Mouse (Mus musculus): ENCODE measurements around the gene Cdh4. TPM values are rescaled to one million over a fixed set of nuclear protein-coding genes. Genes with fewer than 3 reads are reported as not detected.

The Cdh4 gene
- polyA plus RNA-seq, 1 experiment from 2014 or later: 3.0 TPM

DNA sequence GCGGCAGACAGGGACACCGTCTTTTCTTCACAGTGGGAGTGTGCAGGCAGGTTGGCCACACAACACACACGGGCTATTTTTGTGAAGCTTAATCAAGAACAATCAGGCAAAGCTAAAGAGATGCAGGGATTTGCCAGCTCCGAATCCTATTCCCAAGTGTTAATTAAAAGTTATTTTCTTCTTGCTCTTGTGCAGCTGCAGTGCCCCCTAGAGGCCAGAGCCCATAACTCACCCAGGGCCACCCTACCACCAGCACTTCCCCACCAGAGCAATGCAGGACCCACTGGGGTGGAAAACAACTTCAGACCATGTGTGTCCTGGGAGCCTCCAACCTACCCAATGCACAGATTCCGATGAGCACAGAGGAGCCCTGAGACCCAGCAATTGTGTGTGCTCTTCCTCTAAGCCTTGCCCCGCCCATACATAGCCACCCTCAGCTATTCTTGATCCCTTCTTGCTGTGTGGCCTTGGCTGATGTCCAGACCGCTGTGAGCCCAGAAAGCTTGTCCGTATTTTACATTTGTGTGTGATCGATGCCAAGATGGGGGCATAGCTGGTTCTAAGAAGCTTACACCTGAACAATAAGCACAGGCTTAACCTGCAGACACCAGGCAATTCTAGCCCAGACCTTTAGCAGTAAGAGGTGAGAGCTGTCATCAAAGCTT lies 435.5 kb downstream of the Cdh4 start:
- Histone ChIP-seq H3K9me3 (ENCODE audit: control insufficient read depth) (no peaks in the 10 kb centered on the region), H3K4me2 (replicated peaks; ENCODE audit: low read depth) (no peak overlapping the region), H3K27me3 (replicated peaks; ENCODE audit: control insufficient read depth, insufficient read depth, low read length) (no peaks in the 10 kb centered on the region), H3K36me3 (ENCODE audit: control insufficient read depth, insufficient read depth) (no peaks in the 10 kb centered on the region), H3K27ac (ENCODE audit: low read depth, low read length) (no peak overlapping the region), H3K4me3 (ENCODE audit: low read depth, low read length) (no peak overlapping the region), H3K4me1 (replicated peaks; ENCODE audit: control insufficient read depth, insufficient read depth, low read length) (no peaks in the 10 kb centered on the region), H3K9ac (ENCODE audit: low read depth, low read length) (no peak overlapping the region)
- no peak for ATAC-seq
- TF ChIP-seq CTCF (IDR thresholded peaks at IDR 0.05; ENCODE audit: low read depth): peak; percentile 69
- 66% methylated on average over 9 of the region's 9 CpGs for WGBS

DNA sequence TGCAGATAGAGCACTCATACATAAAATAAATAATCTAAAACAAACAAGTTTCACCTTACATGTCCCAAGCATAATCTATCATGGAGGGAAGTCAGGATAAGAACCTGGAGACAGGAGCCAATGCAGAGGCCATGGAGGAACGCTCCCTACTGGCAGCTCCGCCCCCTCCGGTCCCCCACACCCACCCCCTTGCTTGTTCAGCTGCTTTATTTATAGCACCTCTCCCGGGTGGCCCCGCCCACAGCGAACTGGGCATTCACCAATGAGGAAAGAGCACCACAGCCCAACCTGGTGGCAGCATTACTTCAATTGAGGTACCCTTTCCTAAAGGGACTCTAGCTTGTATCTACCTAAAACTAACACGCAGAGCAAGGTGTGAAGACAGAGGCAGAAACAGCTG lies 442.3 kb downstream of the Cdh4 start:
- no peak for ATAC-seq
- H3K27me3 ChIP-seq (replicated peaks; ENCODE audit: control insufficient read depth, insufficient read depth, low read length): no peaks in the 10 kb centered on the region
- H3K27ac ChIP-seq (ENCODE audit: low read depth, low read length): no peak overlapping the region
- no peak overlapping the region for H3K4me2 ChIP-seq (replicated peaks; ENCODE audit: low read depth)
- H3K4me1 ChIP-seq (replicated peaks; ENCODE audit: control insufficient read depth, insufficient read depth, low read length): no peaks in the 10 kb centered on the region
- no peaks in the 10 kb centered on the region for H3K36me3 ChIP-seq (ENCODE audit: control insufficient read depth, insufficient read depth)
- no peaks in the 10 kb centered on the region for H3K9me3 ChIP-seq (ENCODE audit: control insufficient read depth)
- H3K4me3 ChIP-seq (ENCODE audit: low read depth, low read length): no peak overlapping the region
- H3K9ac ChIP-seq (ENCODE audit: low read depth, low read length): no peak overlapping the region
- TF ChIP-seq CTCF (IDR thresholded peaks at IDR 0.05; ENCODE audit: low read depth): no peak
- WGBS: 22% methylated on average over 7 of the region's 7 CpGs

DNA sequence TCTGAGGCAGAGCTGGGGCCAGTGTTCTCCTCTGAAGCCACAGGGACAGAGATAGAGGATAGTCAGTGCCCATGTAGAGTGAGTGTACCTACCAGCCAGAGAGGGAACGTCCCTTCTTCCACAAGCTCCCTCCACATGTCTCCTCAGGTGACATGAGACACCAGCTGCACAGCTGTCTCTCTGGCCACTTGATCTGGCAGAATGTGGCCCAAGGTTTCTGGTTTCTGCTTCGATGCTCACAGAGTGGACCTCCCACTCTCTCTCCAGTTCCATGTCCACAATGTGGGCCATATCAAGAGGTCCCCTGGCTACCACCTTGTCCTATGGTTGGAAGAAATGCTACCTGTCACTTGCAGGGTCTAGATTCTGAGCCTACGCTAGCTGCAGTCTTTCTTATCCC lies 448.8 kb downstream of the Cdh4 start:
- no peak overlapping the region for H3K4me3 ChIP-seq (ENCODE audit: low read depth, low read length)
- no peaks in the 10 kb centered on the region for H3K27me3 ChIP-seq (replicated peaks; ENCODE audit: control insufficient read depth, insufficient read depth, low read length)
- H3K9ac ChIP-seq (ENCODE audit: low read depth, low read length): no peak overlapping the region
- no peak overlapping the region for H3K27ac ChIP-seq (ENCODE audit: low read depth, low read length)
- H3K9me3 ChIP-seq (ENCODE audit: control insufficient read depth): no peaks in the 10 kb centered on the region
- no peak overlapping the region for H3K4me2 ChIP-seq (replicated peaks; ENCODE audit: low read depth)
- no peaks in the 10 kb centered on the region for H3K4me1 ChIP-seq (replicated peaks; ENCODE audit: control insufficient read depth, insufficient read depth, low read length)
- ATAC-seq: no peak
- WGBS: 80% methylated on average over 3 of the region's 3 CpGs
- TF ChIP-seq CTCF (IDR thresholded peaks at IDR 0.05; ENCODE audit: low read depth): no peak
- 0 out of 2 replicates have a peak, but pooled peaks cover 6% of the 10 kb centered on the region for H3K36me3 ChIP-seq (ENCODE audit: control insufficient read depth, insufficient read depth)

DNA sequence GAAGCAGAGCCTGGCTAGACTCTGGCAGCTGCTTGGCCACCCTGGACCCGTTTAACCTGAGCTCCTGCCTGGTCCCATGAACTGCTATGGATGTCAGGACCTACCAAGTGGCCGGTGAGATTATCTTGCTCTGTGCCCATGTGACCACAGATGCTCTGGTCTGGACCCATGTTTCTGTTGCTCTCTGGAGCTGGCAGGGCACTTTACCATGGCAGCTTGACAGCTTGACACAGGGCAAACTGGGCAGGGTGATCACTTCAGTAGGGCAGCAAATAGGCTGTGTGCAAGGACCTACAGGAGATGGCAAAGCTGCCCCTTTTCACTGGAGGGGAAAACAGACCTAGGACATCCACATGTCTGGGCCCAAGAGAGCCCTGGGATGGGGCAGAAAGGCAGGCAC lies 454.7 kb downstream of the Cdh4 start:
- no peak overlapping the region for H3K4me3 ChIP-seq (ENCODE audit: low read depth, low read length)
- H3K9me3 ChIP-seq (ENCODE audit: control insufficient read depth): no peaks in the 10 kb centered on the region
- ATAC-seq: no peak
- H3K4me2 ChIP-seq (replicated peaks; ENCODE audit: low read depth): no peak overlapping the region
- H3K36me3 ChIP-seq (ENCODE audit: control insufficient read depth, insufficient read depth): 0 out of 2 replicates have a peak, but pooled peaks cover 6% of the 10 kb centered on the region
- TF ChIP-seq CTCF (IDR thresholded peaks at IDR 0.05; ENCODE audit: low read depth): no peak
- 84% methylated on average over 2 of the region's 2 CpGs for whole genome bisulfite sequencing
- H3K4me1 ChIP-seq (replicated peaks; ENCODE audit: control insufficient read depth, insufficient read depth, low read length): no peaks in the 10 kb centered on the region
- no peaks in the 10 kb centered on the region for H3K27me3 ChIP-seq (replicated peaks; ENCODE audit: control insufficient read depth, insufficient read depth, low read length)
- no peak overlapping the region for H3K9ac ChIP-seq (ENCODE audit: low read depth, low read length)
- H3K27ac ChIP-seq (ENCODE audit: low read depth, low read length): no peak overlapping the region

DNA sequence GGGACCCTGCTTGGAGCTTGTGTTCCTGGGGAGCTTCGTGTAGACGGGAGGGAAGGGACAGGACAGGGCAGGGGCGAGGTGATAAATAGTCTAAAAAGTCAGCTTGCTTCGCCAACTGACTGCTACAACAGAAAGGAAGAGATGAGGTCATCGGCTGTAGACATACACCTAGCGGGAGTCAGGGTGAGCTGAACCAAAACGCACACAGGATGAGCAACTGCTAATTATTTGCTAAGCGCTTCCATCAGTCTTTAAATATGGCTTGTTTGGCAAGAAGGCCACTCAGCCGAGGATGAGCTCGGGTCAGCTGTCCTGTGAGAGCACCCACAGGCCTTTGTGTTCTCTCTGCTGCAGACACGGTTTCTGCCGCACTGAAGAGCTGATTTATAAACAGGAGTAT lies 470.7 kb downstream of the Cdh4 start:
- no peaks in the 10 kb centered on the region for H3K9me3 ChIP-seq (ENCODE audit: control insufficient read depth)

DNA sequence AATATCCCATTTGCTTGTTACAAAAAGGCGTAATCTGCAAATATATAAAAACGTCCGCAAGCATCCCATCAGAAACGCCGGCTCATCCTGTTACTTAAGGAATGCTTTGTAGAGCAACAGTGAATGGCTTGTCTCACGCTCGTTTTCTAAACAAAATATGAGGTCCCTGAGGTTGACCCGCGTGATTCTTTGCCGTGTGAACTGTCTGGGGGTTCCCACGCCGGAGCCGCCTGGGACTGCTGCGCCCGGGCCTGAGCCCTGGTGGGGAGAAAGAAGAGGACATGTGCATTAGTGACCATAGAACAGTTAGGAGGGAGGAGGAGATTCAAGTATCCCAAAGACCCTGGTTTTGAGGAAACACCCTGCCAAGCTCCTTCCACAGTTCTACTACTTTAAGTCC lies 471.1 kb downstream of the Cdh4 start:
- no peak overlapping the region for H3K4me3 ChIP-seq (ENCODE audit: low read depth, low read length)
- no peaks in the 10 kb centered on the region for H3K27me3 ChIP-seq (replicated peaks; ENCODE audit: control insufficient read depth, insufficient read depth, low read length)
- TF ChIP-seq CTCF (IDR thresholded peaks at IDR 0.05; ENCODE audit: low read depth): no peak
- no peak overlapping the region for H3K9ac ChIP-seq (ENCODE audit: low read depth, low read length)
- no peaks in the 10 kb centered on the region for H3K4me1 ChIP-seq (replicated peaks; ENCODE audit: control insufficient read depth, insufficient read depth, low read length)
- no peak overlapping the region for H3K4me2 ChIP-seq (replicated peaks; ENCODE audit: low read depth)
- H3K36me3 ChIP-seq (ENCODE audit: control insufficient read depth, insufficient read depth): peaks cover 48% of the 10 kb centered on the region
- H3K9me3 ChIP-seq (ENCODE audit: control insufficient read depth): no peaks in the 10 kb centered on the region
- ATAC-seq: no peak
- H3K27ac ChIP-seq (ENCODE audit: low read depth, low read length): no peak overlapping the region
- WGBS: 81% methylated on average over 15 of the region's 15 CpGs

More for the DNA sequence above, 470.7 kb downstream of the Cdh4 start:
- H3K36me3 ChIP-seq (ENCODE audit: control insufficient read depth, insufficient read depth): peaks cover 48% of the 10 kb centered on the region
- no peaks in the 10 kb centered on the region for H3K4me1 ChIP-seq (replicated peaks; ENCODE audit: control insufficient read depth, insufficient read depth, low read length)
- 61% methylated on average over 12 of the region's 12 CpGs for WGBS
- H3K27ac ChIP-seq (ENCODE audit: low read depth, low read length): no peak overlapping the region
- ATAC-seq: no peak
- H3K9ac ChIP-seq (ENCODE audit: low read depth, low read length): no peak overlapping the region
- H3K27me3 ChIP-seq (replicated peaks; ENCODE audit: control insufficient read depth, insufficient read depth, low read length): no peaks in the 10 kb centered on the region
- no peak overlapping the region for H3K4me2 ChIP-seq (replicated peaks; ENCODE audit: low read depth)
- no peak overlapping the region for H3K4me3 ChIP-seq (ENCODE audit: low read depth, low read length)
- no peak for TF ChIP-seq CTCF (IDR thresholded peaks at IDR 0.05; ENCODE audit: low read depth)

Data from intestine, postnatal 0 days (tissue).